Mouse (Mus musculus): ENCODE measurements around the gene Pdgfc. TPM values are rescaled to one million over a fixed set of nuclear protein-coding genes. Genes with fewer than 3 reads are reported as not detected.

Pdgfc gene
- total RNA-seq, 1 experiment = 16.9 TPM

GRCm38 (mm10) chr3:81243591-81243990 lies 207.4 kb downstream of the Pdgfc start:
- DNase-seq (ENCODE audit: low read depth, low spot score) = no peak
- no peak overlapping the region for H3K27ac ChIP-seq (ENCODE audit: insufficient read depth, low read depth, low read length, poor library complexity, severe bottlenecking)
- H3K4me3 ChIP-seq (ENCODE audit: insufficient read depth in 1 of 2, low read depth in 1 of 2, low read length in 2 of 2, poor library complexity in 1 of 2, severe bottlenecking in 1 of 2) = no peak overlapping the region
- no peaks in the 10 kb centered on the region for H3K9me3 ChIP-seq (ENCODE audit: control insufficient read depth, insufficient read depth, low read depth, low read length)
- in situ Hi-C loops (cut with MboI; ENCODE audit: low sequenced_read_pairs in 2 of 2, unreplicated experiment in 2 of 2) = no loop called here
- TF ChIP-seq HCFC1 (IDR thresholded peaks at IDR 0.05; ENCODE audit: borderline replicate concordance, insufficient read depth, low read length) = no peak
- TF ChIP-seq MAFK (IDR thresholded peaks at IDR 0.05; ENCODE audit: insufficient read depth, low read depth, low read length) = no peak
- TF ChIP-seq ZNF384 (IDR thresholded peaks at IDR 0.05; ENCODE audit: low read depth, low read length) = no peak
- TF ChIP-seq CHD2 (IDR thresholded peaks at IDR 0.05; ENCODE audit: low read depth, low read length) = no peak
- no peak for TF ChIP-seq ZC3H11A (IDR thresholded peaks at IDR 0.05; ENCODE audit: borderline replicate concordance, low read depth, low read length)
- H3K36me3 ChIP-seq (ENCODE audit: control insufficient read depth, insufficient read depth, low read length, poor library complexity, severe bottlenecking) = no peaks in the 10 kb centered on the region
- H3K4me1 ChIP-seq (ENCODE audit: control insufficient read depth in 2 of 2, insufficient read depth in 2 of 2, low read length in 2 of 2, poor library complexity in 1 of 2) = no peaks in the 10 kb centered on the region
- H3K9ac ChIP-seq (ENCODE audit: insufficient read depth, low read depth, low read length, poor library complexity, severe bottlenecking) = no peak overlapping the region

- in situ Hi-C loops (cut with MboI; ENCODE audit: low sequenced_read_pairs in 2 of 2, unreplicated experiment in 2 of 2) = no loop called here
- H3K27ac ChIP-seq (ENCODE audit: insufficient read depth, low read depth, low read length, poor library complexity, severe bottlenecking) = no peak overlapping the region
- H3K9me3 ChIP-seq (ENCODE audit: control insufficient read depth, insufficient read depth, low read depth, low read length) = no peaks in the 10 kb centered on the region
- TF ChIP-seq ZC3H11A (IDR thresholded peaks at IDR 0.05; ENCODE audit: borderline replicate concordance, low read depth, low read length) = no peak
- no peak for TF ChIP-seq CHD2 (IDR thresholded peaks at IDR 0.05; ENCODE audit: low read depth, low read length)
- no peak for TF ChIP-seq ZNF384 (IDR thresholded peaks at IDR 0.05; ENCODE audit: low read depth, low read length)
- TF ChIP-seq HCFC1 (IDR thresholded peaks at IDR 0.05; ENCODE audit: borderline replicate concordance, insufficient read depth, low read length) = no peak
- TF ChIP-seq MAFK (IDR thresholded peaks at IDR 0.05; ENCODE audit: insufficient read depth, low read depth, low read length) = no peak
- no peaks in the 10 kb centered on the region for H3K36me3 ChIP-seq (ENCODE audit: control insufficient read depth, insufficient read depth, low read length, poor library complexity, severe bottlenecking)
- H3K9ac ChIP-seq (ENCODE audit: insufficient read depth, low read depth, low read length, poor library complexity, severe bottlenecking) = no peak overlapping the region
- H3K4me1 ChIP-seq (ENCODE audit: control insufficient read depth in 2 of 2, insufficient read depth in 2 of 2, low read length in 2 of 2, poor library complexity in 1 of 2) = no peaks in the 10 kb centered on the region
- DNase-seq (ENCODE audit: low read depth, low spot score) = no peak
- H3K4me3 ChIP-seq (ENCODE audit: insufficient read depth in 1 of 2, low read depth in 1 of 2, low read length in 2 of 2, poor library complexity in 1 of 2, severe bottlenecking in 1 of 2) = no peak overlapping the region
These were observed 226.6 kb downstream of the Pdgfc start for GRCm38 (mm10) chr3:81262801-81263200.

Other genes starting within 250 kb of the Pdgfc start
- gene Gria2, start 233.6 kb upstream of the Pdgfc start, total RNA-seq (2012; rRNA removed) = not detected in 2 replicates
- gene Glrb, start 122.8 kb upstream of the Pdgfc start, total RNA-seq (2012; rRNA removed) = 1.4 and 1.7 TPM in 2 replicates